Mouse (Mus musculus) adrenal gland, postnatal 4 days (tissue): ENCODE data around the gene Metap1d. TPM values are rescaled to one million over a fixed set of nuclear protein-coding genes. Genes with fewer than 3 reads are reported as not detected.

Experiments used
- DNase-seq, 2 experiments: peaks; one replicate each; pipeline ENCODE4 v3.0.0; 2021 to 2022; ENCODE audit warnings: low spot score in 2 of 2, mixed read lengths in 2 of 2
- total RNA-seq, 2 experiments: library from RNA; stranded (reverse); gene quantifications; 2 replicates each; pipeline ENCODE4 v1.2.3; 2021

Gene Metap1d
- total RNA-seq, 2 experiments from 2014 or later: 40.6 to 43.6 TPM

GRCm38 (mm10) chr2:71543948-71544347 is 90.9 kb downstream of the Metap1d start:
- DNase-seq: no peak

- DNase-seq: no peak
These were observed 91.6 kb downstream of the Metap1d start for GRCm38 (mm10) chr2:71544391-71545285.

GRCm38 (mm10) chr2:71545401-71545881 is 92.4 kb downstream of the Metap1d start:
- DNase-seq: no peak

- no peak for DNase-seq
These were observed 93.0 kb downstream of the Metap1d start for GRCm38 (mm10) chr2:71545882-71546639.

GRCm38 (mm10) chr2:71546640-71547071 is 93.6 kb downstream of the Metap1d start, which contains the start of gene Dlx2:
Gene Dlx2, minus strand, starts transcription at chr2:71546754.
- no peak for DNase-seq

GRCm38 (mm10) chr2:71547829-71548228 is 94.8 kb downstream of the Metap1d start:
- peak in 1 of 2 experiments; percentile 49 for DNase-seq

- no peak for DNase-seq
These were observed 97.3 kb downstream of the Metap1d start for GRCm38 (mm10) chr2:71550330-71550729.

GRCm38 (mm10) chr2:71551704-71552103 is 98.6 kb downstream of the Metap1d start:
- DNase-seq: no peak

GRCm38 (mm10) chr2:71556071-71556470 is 103.0 kb downstream of the Metap1d start:
- DNase-seq: no peak

- DNase-seq: no peak
These were observed 113.4 kb downstream of the Metap1d start for GRCm38 (mm10) chr2:71566466-71566865.

- no peak for DNase-seq
These were observed 120.7 kb downstream of the Metap1d start for GRCm38 (mm10) chr2:71573736-71574135.

Other genes with a start within 250 kb of the Metap1d start
- 100 to 1,000 TPM; 101 to 109 TPM for gene Dync1i2, start 241.6 kb upstream of the Metap1d start, total RNA-seq
- gene Slc25a12, start 85.5 kb upstream of the Metap1d start, total RNA-seq: 10 to 100 TPM; 81.7 to 81.8 TPM
- 10 to 100 TPM; 54.9 to 56.0 TPM for gene Hat1, start 64.3 kb upstream of the Metap1d start, total RNA-seq
- 1 to 10 TPM; 2.2 to 2.4 TPM for gene Dlx1, start 74.8 kb downstream of the Metap1d start, total RNA-seq
- 1 to 10 TPM in 1 of 2 experiments, under 1 TPM in 1; 0.98 to 1.9 TPM for gene Dlx2, start 93.5 kb downstream of the Metap1d start, total RNA-seq